Mouse (Mus musculus): ENCODE results near the gene Gdf10.

DNA sequence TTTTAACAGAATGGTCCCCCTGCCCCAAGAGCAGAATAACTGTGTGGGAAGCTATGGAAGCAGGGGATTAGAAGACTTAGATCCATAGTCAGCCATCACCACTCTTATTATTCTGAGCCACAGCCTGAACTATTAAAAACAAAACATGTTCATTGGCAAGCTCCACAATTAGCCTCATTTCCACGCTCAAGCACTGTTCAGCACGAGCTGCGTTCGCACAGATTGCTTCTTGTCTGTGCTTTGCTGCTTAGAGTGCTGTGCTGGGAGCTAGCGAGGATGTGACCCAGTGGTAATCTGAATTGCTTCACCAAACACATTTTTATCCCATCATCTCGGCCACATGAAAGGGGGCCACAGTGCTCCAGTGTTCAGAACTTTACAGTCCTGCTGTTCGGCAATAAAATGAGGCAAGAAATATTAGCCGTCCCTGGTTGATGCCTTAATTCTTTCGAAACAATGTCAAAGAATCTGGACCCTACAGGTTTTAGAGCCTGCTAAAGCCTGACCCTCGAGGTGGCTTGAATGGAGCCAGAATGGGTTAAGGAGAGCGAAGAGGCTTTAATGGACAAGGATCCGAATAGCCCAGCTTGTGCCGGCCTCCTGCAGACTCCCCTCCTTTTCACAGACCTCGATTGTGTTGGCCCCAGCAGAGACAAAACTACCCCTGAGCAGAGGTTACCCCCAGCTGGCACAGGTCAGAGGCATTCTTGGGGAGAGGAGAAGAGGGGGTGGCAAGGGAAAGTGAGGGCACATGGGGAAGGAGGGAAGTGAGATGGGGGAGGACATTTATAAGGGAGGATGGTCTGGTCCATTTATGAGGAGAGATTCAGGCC, 2.4 kb upstream of the Gdf10 start:
- TF ChIP-seq CTCF (IDR thresholded peaks at IDR 0.05; ENCODE audit: insufficient read depth, low read depth, low read length) (no peak), POLR2A (IDR thresholded peaks at IDR 0.05; ENCODE audit: insufficient read depth, low read depth, low read length) (no peak)
